Mouse (Mus musculus) erythroblast, embryonic 14.5 days (primary cell): ENCODE measurements around the gene Cln6. TPM values are rescaled to one million over a fixed set of nuclear protein-coding genes. Genes with fewer than 3 reads are reported as not detected.
"Not testable (repeated sequence)": the region's sequence is repeated elsewhere in the genome, so short reads cannot be mapped to it uniquely, and the experiment has no call there.

Experiments
- H3K27me3 ChIP-seq: 2 replicates; pipeline ENCODE4 v1.6.1; 2012; ENCODE audit warnings: inconsistent platforms; ENCODE audit not compliant: control insufficient read depth
- H3K36me3 ChIP-seq: 2 replicates; pipeline ENCODE4 v1.6.1; 2012; ENCODE audit warnings: mild to moderate bottlenecking, inconsistent platforms; ENCODE audit not compliant: control insufficient read depth
- H3K4me1 ChIP-seq: 2 replicates; pipeline ENCODE4 v1.6.1; 2012; ENCODE audit warnings: inconsistent platforms; ENCODE audit not compliant: control insufficient read depth
- H3K4me3 ChIP-seq: replicated peaks from 2 replicates; pipeline ENCODE3; 2012; ENCODE audit warnings: moderate library complexity, mild to moderate bottlenecking, inconsistent platforms
- H3K9me3 ChIP-seq: 2 replicates; pipeline ENCODE4 v1.6.1; 2012; ENCODE audit warnings: low read length, inconsistent platforms, mixed read lengths; ENCODE audit not compliant: control insufficient read depth
- GATA1 ChIP-seq: IDR thresholded peaks from 2 replicates; pipeline ENCODE4 v1.6.1; 2012; ENCODE audit warnings: low read length, inconsistent platforms, mixed read lengths
- TAL1 ChIP-seq: IDR thresholded peaks from 3 replicates; pipeline ENCODE4 v1.6.1; 2012; ENCODE audit warnings: low read length, inconsistent platforms, mixed read lengths
- polyA plus RNA-seq: library from polyadenylated mRNA; stranded (reverse); fragments of >175 nt; gene quantifications from 2 replicates; pipeline ENCODE4 v1.2.3, GENCODE M21; 2012

The Cln6 gene
- 2.2 and 2.7 TPM in 2 replicates for polyA plus RNA-seq

DNA sequence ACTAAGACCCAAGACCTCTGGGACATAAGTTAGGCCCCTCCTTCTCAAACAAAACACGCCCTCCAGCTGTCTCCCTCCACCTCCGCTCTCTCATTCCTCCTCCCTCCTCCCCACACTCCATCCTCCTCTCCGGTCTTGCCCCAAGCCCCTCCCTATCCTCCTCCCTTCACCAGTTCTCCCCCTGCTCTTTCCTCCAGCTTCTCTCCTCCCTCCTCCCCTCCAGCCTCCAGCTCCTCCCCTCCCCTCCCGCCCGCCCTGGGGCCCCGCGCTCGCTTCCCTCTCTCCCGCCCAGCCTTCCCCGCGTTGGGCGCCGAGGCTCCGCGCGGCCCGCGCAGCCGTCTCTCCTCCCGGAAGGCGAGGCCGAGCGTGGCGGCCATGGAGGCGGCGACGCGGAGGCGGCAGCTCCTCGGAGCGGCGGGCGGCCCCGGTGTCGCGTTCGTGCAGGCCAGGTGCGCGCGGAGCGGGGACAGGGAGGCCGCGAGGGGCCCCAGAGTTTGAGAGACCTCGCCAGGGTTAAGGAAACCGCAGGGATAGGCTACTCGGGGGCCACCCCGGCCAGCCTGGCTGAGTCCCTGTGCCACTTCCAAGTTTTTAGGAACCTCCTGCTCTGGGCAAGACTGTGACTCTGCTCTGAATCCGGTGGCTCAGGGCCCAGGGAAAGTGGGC lies at the start of gene Cln6:
Gene Cln6 (plus strand): TSS at position 280 of the 666 bp plus-strand sequence.
- no peaks in the 10 kb centered on the region for H3K27me3 ChIP-seq
- H3K4me3 ChIP-seq, result peak within 1 kb of the TSS; percentile 91
- peaks cover 23% of the 10 kb centered on the region for H3K36me3 ChIP-seq
- peaks cover 50% of the 10 kb centered on the region for H3K4me1 ChIP-seq
- H3K9me3 ChIP-seq, result no peaks in the 10 kb centered on the region
- TF ChIP-seq GATA1 (no peak), TAL1 (no peak)

DNA sequence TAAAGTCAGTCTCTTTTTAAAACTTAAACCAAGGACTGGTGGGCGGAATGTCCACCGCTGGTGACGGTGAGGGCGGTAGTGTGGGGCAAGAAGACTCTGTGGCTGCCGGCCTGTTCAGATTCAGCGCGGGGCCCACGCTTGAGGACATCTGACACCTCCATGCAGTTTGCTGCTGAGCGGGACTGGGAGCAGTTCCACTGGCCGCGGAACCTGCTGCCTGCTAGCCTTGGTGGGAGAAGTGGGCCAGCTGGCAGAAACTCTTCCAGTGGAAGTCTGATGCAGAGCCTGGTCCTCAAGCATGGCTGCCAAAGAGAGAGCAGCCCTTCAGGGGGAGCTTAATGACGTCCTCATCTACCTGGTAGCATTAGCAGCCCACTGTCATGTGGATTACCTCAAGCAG lies 48.7 kb upstream of the Cln6 start:
- no peak overlapping the region for H3K4me3 ChIP-seq
- no peaks in the 10 kb centered on the region for H3K27me3 ChIP-seq
- peaks cover 36% of the 10 kb centered on the region for H3K36me3 ChIP-seq
- peaks cover 9% of the 10 kb centered on the region for H3K4me1 ChIP-seq
- no peak for TF ChIP-seq GATA1
- no peak for TF ChIP-seq TAL1
- H3K9me3 ChIP-seq, result no peaks in the 10 kb centered on the region

DNA sequence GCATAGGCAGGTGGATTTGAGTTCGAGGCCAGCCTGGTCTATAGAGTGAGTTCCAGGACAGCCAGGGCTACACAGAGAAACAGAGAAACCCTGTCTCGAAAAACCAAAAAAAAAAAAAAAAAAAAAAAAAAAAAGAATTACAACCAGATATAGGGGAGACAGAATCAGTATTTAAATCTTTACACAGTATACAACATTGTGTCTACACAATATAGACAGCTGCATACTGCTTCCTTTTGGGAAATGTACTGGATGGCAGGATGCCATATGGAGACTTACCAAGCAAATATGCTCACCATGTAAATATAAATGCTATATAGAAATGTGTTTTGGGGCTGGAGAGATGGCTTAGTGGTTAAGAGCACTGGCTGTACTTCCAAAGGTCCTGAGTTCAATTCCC lies 39.4 kb upstream of the Cln6 start:
- not testable (repeated sequence) for H3K4me1 ChIP-seq, H3K9me3 ChIP-seq, H3K4me3 ChIP-seq, H3K27me3 ChIP-seq
- H3K36me3 ChIP-seq, result peaks cover 70% of the 10 kb centered on the region

DNA sequence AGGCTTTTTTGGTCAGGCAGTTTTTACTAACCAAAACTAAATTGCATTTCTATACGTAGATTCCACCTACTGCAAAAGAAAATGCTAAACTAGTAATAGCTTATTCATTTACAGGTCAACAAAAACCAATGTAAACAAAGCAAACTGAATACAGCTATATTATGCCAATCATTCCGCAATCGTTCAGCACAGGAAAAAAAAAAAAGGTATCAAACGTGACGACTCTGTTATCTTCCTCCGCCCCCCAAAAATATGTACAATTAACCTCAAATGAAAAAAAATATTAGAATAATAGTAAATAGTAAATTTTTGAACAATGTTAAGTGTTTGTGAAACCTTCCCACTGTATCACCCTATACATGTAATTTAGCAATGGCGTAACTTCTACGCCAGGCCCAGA lies 28.5 kb upstream of the Cln6 start:
- H3K27me3 ChIP-seq, result no peaks in the 10 kb centered on the region
- H3K4me3 ChIP-seq, result peak overlapping the region; percentile 67
- no peaks in the 10 kb centered on the region for H3K9me3 ChIP-seq
- peaks cover 23% of the 10 kb centered on the region for H3K36me3 ChIP-seq
- TF ChIP-seq GATA1 (no peak), TAL1 (no peak)
- peaks cover 43% of the 10 kb centered on the region for H3K4me1 ChIP-seq

DNA sequence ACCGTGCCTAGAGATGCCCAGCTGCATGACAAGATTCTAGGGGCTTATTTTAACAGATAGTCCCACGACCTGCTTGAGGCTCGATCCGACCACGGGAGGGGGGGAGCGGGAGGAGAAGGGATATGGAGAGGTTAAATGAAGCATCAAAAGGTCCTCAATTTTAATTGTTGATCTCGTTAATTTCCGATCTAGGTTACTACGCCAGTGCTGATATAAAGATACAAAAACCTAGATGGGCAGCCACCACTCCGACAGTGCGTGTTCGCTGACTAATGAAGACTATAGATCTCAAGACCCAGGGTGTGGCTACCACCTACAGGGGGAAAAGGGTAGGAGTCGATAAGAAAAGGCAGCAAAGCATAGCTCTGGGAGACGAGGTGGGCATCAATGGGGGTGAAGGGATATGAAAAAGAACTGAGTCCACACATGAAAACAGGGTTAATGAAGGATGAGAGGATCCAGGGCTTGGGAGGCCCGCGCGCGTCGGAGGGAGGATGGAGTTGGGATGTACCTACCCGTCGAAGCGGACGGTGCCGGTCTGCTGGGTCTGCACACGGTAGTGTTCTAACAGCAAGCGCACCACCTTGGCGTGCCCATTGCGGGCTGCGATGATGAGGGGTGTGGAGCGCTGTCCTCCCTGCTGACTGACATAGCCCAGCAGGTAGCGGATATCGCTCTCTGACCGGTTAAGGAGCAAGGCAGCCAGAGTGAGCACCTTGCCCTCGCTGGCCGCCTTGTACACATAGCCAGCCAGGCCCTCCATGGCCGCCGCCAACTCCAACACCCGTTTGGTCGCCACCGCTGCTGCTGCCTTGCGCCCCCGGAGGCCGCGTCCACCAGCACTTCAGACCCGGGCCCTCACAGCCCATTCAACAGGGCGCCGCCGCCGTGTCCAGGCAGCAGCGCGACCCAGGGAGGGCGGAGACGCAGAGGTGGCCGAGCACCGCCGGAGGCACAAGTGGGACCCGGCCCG lies 27.8 kb upstream of the Cln6 start:
- Histone ChIP-seq H3K9me3 (no peaks in the 10 kb centered on the region), H3K27me3 (no peaks in the 10 kb centered on the region), H3K4me1 (peaks cover 43% of the 10 kb centered on the region), H3K4me3 (peak overlapping the region; percentile 67), H3K36me3 (peaks cover 20% of the 10 kb centered on the region)
- no peak for TF ChIP-seq TAL1
- peak; percentile 17; the same call in 1 of the 2 replicates for TF ChIP-seq GATA1

DNA sequence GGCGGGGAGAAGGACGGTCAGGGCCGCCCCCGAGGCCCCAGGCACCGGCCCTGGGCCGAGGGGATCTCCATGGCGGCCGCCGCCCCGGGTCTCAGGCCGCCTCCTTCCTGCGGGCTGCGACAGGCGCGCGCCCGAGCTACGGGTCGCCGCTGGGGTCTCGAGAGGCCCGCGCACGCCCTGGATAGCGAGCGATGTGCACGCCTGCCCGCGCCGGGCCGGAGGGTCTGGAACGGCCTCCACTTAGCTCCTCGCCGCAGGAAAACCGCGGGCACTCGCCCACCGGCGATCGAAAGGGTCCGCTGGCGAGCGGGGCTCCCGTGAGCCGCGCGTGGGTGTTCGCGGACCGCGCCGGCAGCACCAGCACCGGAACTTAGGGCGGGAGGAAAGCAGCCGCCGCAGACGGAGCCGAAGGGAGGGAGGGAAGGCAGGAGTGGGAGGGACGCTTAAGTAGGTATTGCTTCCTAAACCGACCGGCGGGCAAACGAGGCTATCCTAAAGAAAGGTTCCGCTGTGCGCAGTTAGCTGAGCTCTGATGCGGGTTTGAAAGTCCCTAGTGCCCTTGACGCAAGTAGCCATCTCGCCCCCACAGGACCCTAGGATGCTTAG lies 27.0 kb upstream of the Cln6 start, which contains the start of gene Fem1b:
Gene Fem1b (minus strand): TSS at position 419 of the 606 bp plus-strand sequence.
- Histone ChIP-seq H3K4me3 (peak within 1 kb of the TSS; percentile 67), H3K4me1 (peaks cover 41% of the 10 kb centered on the region), H3K9me3 (no peaks in the 10 kb centered on the region), H3K36me3 (peaks cover 17% of the 10 kb centered on the region), H3K27me3 (no peaks in the 10 kb centered on the region)
- TF ChIP-seq GATA1 (no peak), TAL1 (no peak)

DNA sequence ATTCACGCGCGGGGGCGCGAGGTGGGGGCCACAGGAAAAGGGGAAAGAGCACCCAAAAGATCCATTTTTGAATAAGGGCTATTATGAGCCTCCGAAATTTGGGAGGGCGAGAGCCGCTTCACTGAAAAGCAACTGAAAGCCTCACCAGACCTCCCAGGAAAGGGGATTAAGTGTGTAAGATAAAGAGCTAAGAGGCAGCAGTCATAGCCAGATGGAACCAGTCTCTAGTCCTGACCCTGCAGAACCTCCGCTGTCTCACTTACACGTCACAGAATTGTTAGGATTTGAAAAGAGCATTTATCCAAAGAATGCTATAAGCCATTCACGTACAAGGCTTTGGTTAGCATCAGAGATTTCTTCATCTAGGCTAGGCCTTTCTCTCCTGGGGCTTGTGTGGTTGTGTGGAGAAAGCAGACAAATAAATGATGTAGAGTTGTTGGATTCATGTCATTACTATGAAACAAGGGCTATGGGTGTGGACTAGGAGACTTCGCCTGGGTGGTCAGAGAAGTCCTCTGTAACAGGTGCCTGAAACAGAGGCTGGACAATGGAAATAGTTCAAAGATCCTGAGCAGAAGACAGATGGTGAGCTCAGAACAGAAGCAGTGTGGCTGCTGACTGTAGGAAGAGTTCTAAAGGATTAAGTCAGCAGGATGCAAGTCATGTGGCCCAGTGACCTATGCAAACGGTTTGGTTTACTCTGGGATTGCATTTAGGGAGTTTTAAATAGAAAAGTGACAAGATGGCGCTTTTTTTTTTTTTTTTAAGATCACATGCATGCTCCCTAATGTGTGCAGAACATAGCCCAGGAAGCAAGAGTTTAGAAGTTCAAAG lies 26.2 kb upstream of the Cln6 start:
- no peak for TF ChIP-seq TAL1
- no peak for TF ChIP-seq GATA1
- no peaks in the 10 kb centered on the region for H3K9me3 ChIP-seq
- peaks cover 17% of the 10 kb centered on the region for H3K36me3 ChIP-seq
- no peaks in the 10 kb centered on the region for H3K27me3 ChIP-seq
- peaks cover 41% of the 10 kb centered on the region for H3K4me1 ChIP-seq
- H3K4me3 ChIP-seq, result peak overlapping the region; percentile 67

DNA sequence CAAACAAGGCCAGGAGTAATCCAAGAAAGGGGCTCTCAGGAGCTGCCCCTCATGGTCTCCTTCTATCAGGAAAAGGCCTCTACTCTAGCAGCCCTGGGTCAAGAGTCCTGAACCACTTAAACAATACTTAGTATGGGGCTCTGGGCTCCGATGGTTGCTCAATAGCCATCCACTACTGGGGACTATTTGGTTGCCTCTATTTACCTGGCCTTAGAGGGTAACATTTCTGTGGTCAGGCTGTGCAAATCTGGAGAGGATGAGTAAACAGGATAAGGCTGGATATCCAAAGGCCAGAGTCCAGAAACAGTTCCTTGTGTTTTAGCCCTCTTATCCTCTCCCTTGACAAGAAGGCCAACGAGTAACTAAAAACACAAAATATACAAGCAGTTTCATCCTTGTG lies 23.8 kb upstream of the Cln6 start:
- no peaks in the 10 kb centered on the region for H3K36me3 ChIP-seq
- no peaks in the 10 kb centered on the region for H3K27me3 ChIP-seq
- no peak overlapping the region for H3K4me3 ChIP-seq
- peaks cover 26% of the 10 kb centered on the region for H3K4me1 ChIP-seq
- no peak for TF ChIP-seq GATA1
- no peak for TF ChIP-seq TAL1
- no peaks in the 10 kb centered on the region for H3K9me3 ChIP-seq
